Mouse (Mus musculus): Measurements from ENCODE around the gene Marc2. TPM values are rescaled to one million over a fixed set of nuclear protein-coding genes. Genes with fewer than 3 reads are reported as not detected.

Marc2 gene
- total and polyA plus RNA-seq, 2 experiments from 2014 or later = 60.1 to 138 TPM

DNA sequence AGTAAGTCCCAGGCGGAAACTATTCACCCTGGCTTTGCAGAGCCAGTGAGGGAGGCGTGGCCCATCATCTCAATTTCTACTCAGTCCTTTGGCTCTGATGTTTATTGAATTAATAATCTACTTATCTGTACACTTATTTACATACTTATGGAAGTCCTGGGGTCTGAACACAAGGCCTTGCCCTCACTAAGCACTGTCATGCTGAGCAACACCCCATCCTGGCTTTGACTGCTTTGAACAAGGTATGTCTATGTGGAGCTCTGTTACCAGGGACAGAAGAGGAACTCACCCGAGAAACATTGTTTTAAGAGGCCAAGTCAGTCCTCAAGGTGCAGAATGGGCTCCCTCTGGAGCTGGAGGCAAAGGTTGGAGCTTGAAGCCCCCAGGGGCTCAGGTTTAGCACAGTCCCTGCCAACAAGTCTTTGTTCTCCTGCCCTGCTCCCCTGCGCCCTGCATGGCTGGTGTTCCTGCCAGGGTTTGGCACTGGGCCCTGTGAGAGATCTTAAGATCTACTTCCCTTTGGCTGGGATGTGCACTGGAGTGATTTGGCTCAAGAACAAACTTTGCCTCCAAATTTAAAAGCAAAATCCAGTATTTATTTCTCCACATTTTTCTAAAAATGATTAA lies 23.8 kb upstream of the Marc2 start:
- Histone ChIP-seq H3K4me2 (ENCODE audit: low read depth) (no peak overlapping the region), H3K36me3 (ENCODE audit: insufficient read depth) (no peaks in the 10 kb centered on the region), H3K4me3 (ENCODE audit: low read depth, low read length) (no peak overlapping the region), H3K27ac (ENCODE audit: low read depth, low read length) (no peak overlapping the region), H3K9ac (no peak overlapping the region), H3K9me3 (ENCODE audit: low read length) (no peaks in the 10 kb centered on the region), H3K27me3 (ENCODE audit: insufficient read depth, low read length) (no peaks in the 10 kb centered on the region), H3K4me1 (ENCODE audit: insufficient read depth) (no peaks in the 10 kb centered on the region)
- ATAC-seq (no peak), DNase-seq (no peak)
- no peak for TF ChIP-seq CTCF (IDR thresholded peaks at IDR 0.05; ENCODE audit: low read depth)
- 34% methylated on average over 4 of the region's 4 CpGs for WGBS

GRCm38 (mm10) chr1:184867640-184868120 lies 21.4 kb upstream of the Marc2 start:
- H3K36me3 ChIP-seq (ENCODE audit: insufficient read depth) = no peaks in the 10 kb centered on the region
- H3K9ac ChIP-seq = no peak overlapping the region
- DNase-seq (no peak), ATAC-seq (no peak)
- H3K4me2 ChIP-seq (ENCODE audit: low read depth) = no peak overlapping the region
- no peaks in the 10 kb centered on the region for H3K9me3 ChIP-seq (ENCODE audit: low read length)
- WGBS = 76% methylated on average over 3 of the region's 3 CpGs
- no peaks in the 10 kb centered on the region for H3K4me1 ChIP-seq (ENCODE audit: insufficient read depth)
- TF ChIP-seq CTCF (IDR thresholded peaks at IDR 0.05; ENCODE audit: low read depth) = no peak
- no peak overlapping the region for H3K4me3 ChIP-seq (ENCODE audit: low read depth, low read length)
- H3K27ac ChIP-seq (ENCODE audit: low read depth, low read length) = no peak overlapping the region
- no peaks in the 10 kb centered on the region for H3K27me3 ChIP-seq (ENCODE audit: insufficient read depth, low read length)

DNA sequence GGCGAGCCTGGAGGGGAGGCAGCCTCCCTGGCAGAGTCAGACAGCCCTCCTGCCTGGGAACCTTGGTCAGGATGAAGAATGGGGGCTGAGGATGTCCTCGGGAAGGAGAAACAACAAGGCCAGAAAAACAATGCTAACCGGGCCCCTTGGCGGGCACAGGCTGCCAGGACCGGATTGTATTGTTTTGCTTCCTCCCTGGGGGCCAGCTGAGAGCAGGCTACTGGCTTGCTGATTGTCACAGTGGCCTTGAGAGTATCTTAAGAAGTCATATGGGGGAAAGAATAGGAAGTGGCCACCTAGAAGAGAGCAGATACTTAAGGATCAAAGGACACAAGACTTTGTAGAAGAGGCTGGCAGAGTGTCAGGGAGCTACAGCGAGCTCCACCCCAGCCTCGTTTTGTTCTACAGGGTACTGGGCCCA lies 18.1 kb upstream of the Marc2 start:
- ATAC-seq (no peak), DNase-seq (no peak)
- Histone ChIP-seq H3K4me2 (ENCODE audit: low read depth) (no peak overlapping the region), H3K9me3 (ENCODE audit: low read length) (no peaks in the 10 kb centered on the region), H3K27me3 (ENCODE audit: insufficient read depth, low read length) (no peaks in the 10 kb centered on the region), H3K4me3 (ENCODE audit: low read depth, low read length) (no peak overlapping the region), H3K27ac (ENCODE audit: low read depth, low read length) (no peak overlapping the region), H3K9ac (no peak overlapping the region), H3K36me3 (ENCODE audit: insufficient read depth) (no peaks in the 10 kb centered on the region), H3K4me1 (ENCODE audit: insufficient read depth) (no peaks in the 10 kb centered on the region)
- 12% methylated on average over 7 of the region's 7 CpGs for WGBS
- no peak for TF ChIP-seq CTCF (IDR thresholded peaks at IDR 0.05; ENCODE audit: low read depth)

DNA sequence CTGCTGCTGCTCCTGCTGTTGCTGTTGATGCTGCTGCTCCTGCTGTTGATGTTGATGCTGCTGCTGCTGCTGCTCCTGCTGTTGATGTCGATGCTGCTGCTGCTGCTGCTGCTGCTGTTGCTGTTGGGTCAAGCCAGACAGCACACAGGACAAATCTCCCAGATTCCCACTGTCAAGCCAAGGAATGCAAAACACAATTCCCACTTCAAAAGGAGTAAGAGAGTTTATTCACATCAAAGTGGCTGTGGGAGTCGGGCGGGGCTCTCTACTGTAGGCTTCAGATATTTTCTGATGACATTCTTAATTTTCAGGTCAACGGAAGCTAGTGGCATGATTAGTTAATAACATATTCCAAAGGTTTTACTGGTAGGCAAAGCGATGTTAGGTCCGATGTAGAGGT lies 16.4 kb upstream of the Marc2 start:
- ATAC-seq = no peak
- no peaks in the 10 kb centered on the region for H3K27me3 ChIP-seq (ENCODE audit: insufficient read depth, low read length)
- H3K4me3 ChIP-seq (ENCODE audit: low read depth, low read length) = no peak overlapping the region
- H3K27ac ChIP-seq (ENCODE audit: low read depth, low read length) = no peak overlapping the region
- no peaks in the 10 kb centered on the region for H3K36me3 ChIP-seq (ENCODE audit: insufficient read depth)
- no peak for TF ChIP-seq CTCF (IDR thresholded peaks at IDR 0.05; ENCODE audit: low read depth)
- WGBS = 85% methylated on average over 6 of the region's 6 CpGs
- no peak overlapping the region for H3K4me2 ChIP-seq (ENCODE audit: low read depth)
- no peaks in the 10 kb centered on the region for H3K4me1 ChIP-seq (ENCODE audit: insufficient read depth)
- H3K9ac ChIP-seq = no peak overlapping the region
- DNase-seq = no peak
- H3K9me3 ChIP-seq (ENCODE audit: low read length) = no peaks in the 10 kb centered on the region

DNA sequence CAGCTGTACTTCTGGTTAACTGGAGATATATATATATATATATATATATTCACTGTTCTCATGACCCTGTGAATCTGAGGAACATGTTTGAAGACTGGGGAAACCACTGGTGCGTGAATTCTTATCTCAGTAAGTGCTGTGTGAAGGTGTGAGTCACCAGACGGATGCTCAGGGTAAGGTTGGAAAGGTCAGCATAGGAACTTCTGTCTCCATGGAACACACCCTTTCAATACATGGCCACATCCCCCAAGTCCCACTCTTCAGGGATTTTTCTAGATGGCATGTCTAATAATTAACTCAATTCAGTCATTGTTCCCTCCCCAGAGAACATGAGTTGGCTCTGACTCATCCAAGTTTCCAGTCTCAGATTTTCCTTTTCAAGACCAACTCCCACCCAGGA lies 15.3 kb upstream of the Marc2 start:
- Histone ChIP-seq H3K4me3 (ENCODE audit: low read depth, low read length) (no peak overlapping the region), H3K27me3 (ENCODE audit: insufficient read depth, low read length) (no peaks in the 10 kb centered on the region), H3K36me3 (ENCODE audit: insufficient read depth) (no peaks in the 10 kb centered on the region), H3K4me2 (ENCODE audit: low read depth) (no peak overlapping the region), H3K9ac (no peak overlapping the region), H3K9me3 (ENCODE audit: low read length) (no peaks in the 10 kb centered on the region), H3K4me1 (ENCODE audit: insufficient read depth) (no peaks in the 10 kb centered on the region), H3K27ac (ENCODE audit: low read depth, low read length) (no peak overlapping the region)
- WGBS = 85% methylated on average over 2 of the region's 2 CpGs
- no peak for TF ChIP-seq CTCF (IDR thresholded peaks at IDR 0.05; ENCODE audit: low read depth)
- no peak for DNase-seq
- ATAC-seq = no peak

DNA sequence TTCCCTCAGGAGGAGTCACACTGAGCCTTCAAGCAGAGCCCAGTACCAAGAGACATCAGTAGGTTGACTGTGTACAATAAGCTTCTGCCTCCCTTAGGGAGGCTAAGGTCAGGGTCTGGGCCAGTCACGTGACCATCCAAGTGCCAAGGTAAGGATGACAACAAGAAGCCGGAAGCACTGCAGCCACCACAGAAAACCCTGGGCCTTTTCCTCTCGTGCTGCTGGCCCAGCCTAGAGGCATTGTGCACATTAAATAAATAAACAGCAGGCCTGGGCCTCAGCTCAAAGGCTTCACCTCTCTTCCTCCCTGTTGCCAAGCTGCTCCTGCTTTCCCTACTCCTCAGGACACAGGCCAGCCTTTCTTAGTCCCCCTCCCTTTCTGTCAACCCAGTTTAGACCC lies 14.0 kb upstream of the Marc2 start:
- Histone ChIP-seq H3K9ac (no peak overlapping the region), H3K27me3 (ENCODE audit: insufficient read depth, low read length) (no peaks in the 10 kb centered on the region), H3K36me3 (ENCODE audit: insufficient read depth) (no peaks in the 10 kb centered on the region), H3K27ac (ENCODE audit: low read depth, low read length) (no peak overlapping the region), H3K9me3 (ENCODE audit: low read length) (no peaks in the 10 kb centered on the region), H3K4me3 (ENCODE audit: low read depth, low read length) (no peak overlapping the region), H3K4me1 (ENCODE audit: insufficient read depth) (no peaks in the 10 kb centered on the region), H3K4me2 (ENCODE audit: low read depth) (no peak overlapping the region)
- ATAC-seq (no peak), DNase-seq (no peak)
- no peak for TF ChIP-seq CTCF (IDR thresholded peaks at IDR 0.05; ENCODE audit: low read depth)
- WGBS = 77% methylated on average over 3 of the region's 3 CpGs

GRCm38 (mm10) chr1:184858253-184858652 lies 12.0 kb upstream of the Marc2 start:
- no peak overlapping the region for H3K4me3 ChIP-seq (ENCODE audit: low read depth, low read length)
- H3K9me3 ChIP-seq (ENCODE audit: low read length) = no peaks in the 10 kb centered on the region
- no peak overlapping the region for H3K9ac ChIP-seq
- H3K4me2 ChIP-seq (ENCODE audit: low read depth) = no peak overlapping the region
- no peaks in the 10 kb centered on the region for H3K4me1 ChIP-seq (ENCODE audit: insufficient read depth)
- TF ChIP-seq CTCF (IDR thresholded peaks at IDR 0.05; ENCODE audit: low read depth) = no peak
- WGBS = 90% methylated on average over 1 of the region's 1 CpGs
- DNase-seq (no peak), ATAC-seq (no peak)
- no peak overlapping the region for H3K27ac ChIP-seq (ENCODE audit: low read depth, low read length)
- no peaks in the 10 kb centered on the region for H3K27me3 ChIP-seq (ENCODE audit: insufficient read depth, low read length)
- no peaks in the 10 kb centered on the region for H3K36me3 ChIP-seq (ENCODE audit: insufficient read depth)

All from forebrain, postnatal 0 days (tissue).